Mouse (Mus musculus) CH12.LX (cell line): ENCODE data around the gene Atp5d.
A peak's percentile ranks its signal among the peaks of the same experiment; 100 is the strongest.

Experiments
- CTCF ChIP-seq, 2 experiments: IDR thresholded peaks in 1 of 2; conservative IDR thresholded peaks in 1 of 2; 2 replicates each; pipeline ENCODE4 v1.5.1; 2011 to 2012; ENCODE audit warnings: low read depth in 2 of 2, low read length in 2 of 2, improper control_type of control experiment in 1 of 2, inconsistent platforms in 1 of 2, mild to moderate bottlenecking in 1 of 2, moderate library complexity in 1 of 2
- ELF1 ChIP-seq: IDR thresholded peaks from 2 replicates; pipeline ENCODE4 v1.6.1; 2014; ENCODE audit warnings: low read depth, mild to moderate bottlenecking, inconsistent platforms, low read length, improper control_type of control experiment
- EP300 ChIP-seq: IDR thresholded peaks from 2 replicates; pipeline ENCODE4 v1.6.1; 2011; ENCODE audit warnings: low read length, improper control_type of control experiment
- HCFC1 ChIP-seq: IDR thresholded peaks from 2 replicates; pipeline ENCODE4 v1.6.1; 2012; ENCODE audit warnings: low read depth, mild to moderate bottlenecking, inconsistent platforms, low read length, improper control_type of control experiment
- MAFK ChIP-seq: IDR thresholded peaks from 2 replicates; pipeline ENCODE4 v1.6.1; 2011; ENCODE audit warnings: low read length, improper control_type of control experiment; ENCODE audit not compliant: insufficient replicate concordance
- MAX ChIP-seq: IDR thresholded peaks from 2 replicates; pipeline ENCODE4 v1.6.1; 2011; ENCODE audit warnings: low read length, improper control_type of control experiment
- PAX5 ChIP-seq: IDR thresholded peaks from 2 replicates; pipeline ENCODE4 v1.6.1; 2012; ENCODE audit warnings: low read length, inconsistent platforms, mixed read lengths
- POLR2A ChIP-seq: IDR thresholded peaks from 2 replicates; pipeline ENCODE4 v1.6.1; 2011; ENCODE audit warnings: low read depth, mild to moderate bottlenecking, improper control_type of control experiment, low read length
- UBTF ChIP-seq: IDR thresholded peaks from 2 replicates; pipeline ENCODE4 v1.6.1; 2012; ENCODE audit warnings: low read depth, mild to moderate bottlenecking, inconsistent platforms, low read length, improper control_type of control experiment, moderate library complexity
- USF1 ChIP-seq: IDR thresholded peaks from 2 replicates; pipeline ENCODE4 v1.6.1; 2014; ENCODE audit warnings: low read depth, mild to moderate bottlenecking, inconsistent platforms, low read length, improper control_type of control experiment
- ZC3H11A ChIP-seq: IDR thresholded peaks from 2 replicates; pipeline ENCODE4 v1.6.1; 2012; ENCODE audit warnings: low read depth, mild to moderate bottlenecking, inconsistent platforms, low read length, improper control_type of control experiment
- ZNF384 ChIP-seq: IDR thresholded peaks from 2 replicates; pipeline ENCODE4 v1.6.1; 2012; ENCODE audit warnings: low read depth, low read length, improper control_type of control experiment, inconsistent platforms

DNA sequence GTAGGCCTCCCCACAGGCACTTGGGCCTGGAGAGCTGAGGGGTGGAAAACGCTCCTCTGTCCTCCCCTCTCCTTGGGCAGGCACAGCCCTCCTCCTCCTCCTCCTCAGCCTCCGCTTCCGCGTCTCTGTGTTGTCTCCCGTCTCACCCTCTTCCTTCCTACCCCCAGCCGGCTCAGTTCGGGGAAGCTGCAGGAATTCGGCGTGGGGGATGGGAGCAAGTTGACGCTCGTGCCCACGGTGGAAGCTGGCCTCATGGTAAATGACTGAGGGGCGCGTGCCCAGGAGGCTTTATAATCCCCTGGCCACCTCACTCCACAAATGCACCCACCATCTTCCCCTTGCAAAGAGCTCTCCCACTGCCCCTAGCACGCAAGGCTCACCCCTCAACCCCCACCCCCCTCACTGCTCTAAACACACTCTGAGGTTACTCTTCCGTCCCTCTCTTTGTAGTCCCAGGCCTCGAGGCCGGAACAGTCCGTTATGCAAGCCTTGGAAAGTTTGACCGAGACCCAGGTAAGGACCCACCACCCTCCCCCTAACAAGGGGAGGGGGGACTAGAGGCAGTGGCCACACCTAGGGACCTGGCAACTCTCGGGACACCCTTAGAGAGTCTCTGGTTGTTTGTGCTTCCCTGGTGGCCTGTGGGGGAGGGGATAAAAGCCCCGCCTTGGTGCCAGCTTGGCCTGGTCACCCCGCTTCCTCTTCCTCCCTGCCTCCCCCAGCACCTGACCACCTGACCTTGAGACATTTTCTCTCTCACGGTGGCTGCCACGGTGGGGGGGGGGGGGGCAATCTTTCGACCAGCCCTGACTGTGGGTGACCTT, 13.0 kb downstream of the Atp5d start:
- TF ChIP-seq EP300 (no peak), PAX5 (no peak), CTCF (conservative IDR thresholded peaks at IDR 0.05 in 1 of 2, IDR thresholded peaks at IDR 0.05 in 1 of 2; ENCODE audit: low read depth in 2 of 2, low read length in 2 of 2) (no peak), HCFC1 (no peak), ZNF384 (no peak), ELF1 (peak; percentile 66), USF1 (peak; percentile 58), ZC3H11A (no peak), MAFK (no peak), MAX (0 out of 2 replicates have a peak, but pooled peaks have one; percentile 10), UBTF (peak; percentile 32; the same call in 1 of the 2 replicates), POLR2A (no peak)
